Mouse (Mus musculus) embryonic facial prominence, embryonic 14.5 days (tissue): Measurements from ENCODE around the gene Acadl. TPM values are rescaled to one million over a fixed set of nuclear protein-coding genes. Genes with fewer than 3 reads are reported as not detected.
A peak's percentile ranks its signal among the peaks of the same experiment; 100 is the strongest.

Experiments
- ATAC-seq: fragments of 200-750 bp; cut with Nextera tagmentation; 2 replicates; pipeline ENCODE4 v1.8.0; 2017; ENCODE audit warnings: low read depth, moderate number of reproducible peaks, moderate TSS enrichment
- DNase-seq: peaks from one replicate; pipeline ENCODE4 v3.0.0-alpha.2; 2015; ENCODE audit warnings: low spot score
- H3K27ac ChIP-seq: fragments of 300-500 bp; sonication (generic); replicated peaks from 2 replicates; pipeline ENCODE4 v1.5.1; 2014; ENCODE audit warnings: low read depth, mild to moderate bottlenecking, low read length, moderate library complexity
- H3K27me3 ChIP-seq: fragments of 300-500 bp; sonication (generic); replicated peaks from 2 replicates; pipeline ENCODE4 v1.6.1; 2014; ENCODE audit warnings: low read length; ENCODE audit not compliant: control insufficient read depth, insufficient read depth
- H3K36me3 ChIP-seq: fragments of 300-500 bp; sonication (generic); 2 replicates; pipeline ENCODE4 v1.6.1; 2014; ENCODE audit warnings: low read length, mixed read lengths; ENCODE audit not compliant: control insufficient read depth, insufficient read depth
- H3K4me1 ChIP-seq: fragments of 300-500 bp; sonication (generic); 2 replicates; pipeline ENCODE4 v1.6.1; 2014; ENCODE audit warnings: antibody characterized with exemption, low read length; ENCODE audit not compliant: control insufficient read depth, insufficient read depth
- H3K4me2 ChIP-seq: fragments of 300-500 bp; sonication (generic); 2 replicates; pipeline ENCODE4 v1.6.1; 2014; ENCODE audit warnings: low read depth, mild to moderate bottlenecking, low read length, moderate library complexity, mixed read lengths
- H3K4me3 ChIP-seq: fragments of 300-500 bp; sonication (generic); 2 replicates; pipeline ENCODE4 v1.5.1; 2014; ENCODE audit warnings: low read depth, mild to moderate bottlenecking, low read length
- H3K9ac ChIP-seq: fragments of 300-500 bp; sonication (generic); 2 replicates; pipeline ENCODE4 v1.6.1; 2014; ENCODE audit warnings: low read depth, mild to moderate bottlenecking, low read length, moderate library complexity, mixed read lengths
- H3K9me3 ChIP-seq: fragments of 300-500 bp; sonication (generic); 2 replicates; pipeline ENCODE4 v1.6.1; 2016; ENCODE audit warnings: low read length; ENCODE audit not compliant: control insufficient read depth
- WGBS: fragments of 180-500 bp; shearing (Covaris S2); extraction: QIAGEN DNeasy Blood & Tissue Kit; methylation state at CpG from one replicate; pipeline ENCODE4 v1.1.7; 2014; 5-methylcytosine and 5-hydroxymethylcytosine counted together
- polyA plus RNA-seq: library from polyadenylated mRNA; unstranded; fragments of >200 nt; fragmentation: Nextera tagmentation; extraction: Ambion mirVana; gene quantifications from 2 replicates; pipeline ENCODE4 v1.2.1, GENCODE M21; 2014

The Acadl gene
- polyA plus RNA-seq, 1 experiment from 2014 or later: 128 TPM

GRCm38 (mm10) chr1:66815941-66816777 lies 46.9 kb downstream of the Acadl start:
- Histone ChIP-seq H3K4me3 (peak overlapping the region; percentile 68), H3K9me3 (no peaks in the 10 kb centered on the region), H3K27me3 (no peaks in the 10 kb centered on the region), H3K9ac (peak overlapping the region; percentile 94), H3K4me1 (peaks cover 9% of the 10 kb centered on the region), H3K36me3 (no peaks in the 10 kb centered on the region), H3K4me2 (peak overlapping the region; percentile 67), H3K27ac (peak overlapping the region; percentile 98)
- ATAC-seq (peak; percentile 17), DNase-seq (peak; percentile 91)
- WGBS: under 1% methylated on average over 39 of the region's 39 CpGs

GRCm38 (mm10) chr1:66814756-66815155 lies 48.3 kb downstream of the Acadl start:
- no peak for DNase-seq
- H3K27me3 ChIP-seq: no peaks in the 10 kb centered on the region
- no peaks in the 10 kb centered on the region for H3K9me3 ChIP-seq
- no peak overlapping the region for H3K27ac ChIP-seq
- H3K4me2 ChIP-seq: peak overlapping the region; percentile 47
- H3K4me3 ChIP-seq: no peak overlapping the region
- H3K36me3 ChIP-seq: no peaks in the 10 kb centered on the region
- H3K4me1 ChIP-seq: peaks cover 9% of the 10 kb centered on the region
- 58% methylated on average over 8 of the region's 8 CpGs for WGBS
- H3K9ac ChIP-seq: no peak overlapping the region
- ATAC-seq: no peak

DNA sequence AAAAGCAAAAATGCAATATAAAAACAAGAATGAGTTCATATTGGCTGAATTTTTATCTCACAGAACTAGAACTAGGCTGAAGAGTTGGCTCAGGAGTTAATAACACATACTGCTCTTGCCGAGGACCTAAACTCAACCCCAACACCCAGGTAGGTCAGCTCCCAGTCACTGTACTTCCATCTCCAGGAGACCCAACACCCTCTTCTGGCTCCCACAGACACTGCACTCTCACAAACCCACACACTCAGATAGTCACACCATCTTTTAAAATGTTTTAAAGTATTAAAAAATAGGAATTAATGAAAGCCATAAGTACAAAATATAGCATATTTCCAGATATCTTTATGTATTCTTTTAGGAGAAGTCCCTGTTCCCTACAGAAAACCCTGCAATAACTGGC lies 49.9 kb downstream of the Acadl start:
- DNase-seq (no peak), ATAC-seq (no peak)
- Histone ChIP-seq H3K36me3 (no peaks in the 10 kb centered on the region), H3K9me3 (no peaks in the 10 kb centered on the region), H3K9ac (no peak overlapping the region), H3K27ac (no peak overlapping the region), H3K4me2 (no peak overlapping the region), H3K4me1 (peaks cover 9% of the 10 kb centered on the region), H3K4me3 (no peak overlapping the region), H3K27me3 (no peaks in the 10 kb centered on the region)
- 73% methylated on average over 1 of the region's 1 CpGs for WGBS

GRCm38 (mm10) chr1:66806821-66807220 lies 56.3 kb downstream of the Acadl start:
- ATAC-seq: no peak
- H3K9ac ChIP-seq: no peak overlapping the region
- WGBS: 89% methylated on average over 1 of the region's 1 CpGs

DNA sequence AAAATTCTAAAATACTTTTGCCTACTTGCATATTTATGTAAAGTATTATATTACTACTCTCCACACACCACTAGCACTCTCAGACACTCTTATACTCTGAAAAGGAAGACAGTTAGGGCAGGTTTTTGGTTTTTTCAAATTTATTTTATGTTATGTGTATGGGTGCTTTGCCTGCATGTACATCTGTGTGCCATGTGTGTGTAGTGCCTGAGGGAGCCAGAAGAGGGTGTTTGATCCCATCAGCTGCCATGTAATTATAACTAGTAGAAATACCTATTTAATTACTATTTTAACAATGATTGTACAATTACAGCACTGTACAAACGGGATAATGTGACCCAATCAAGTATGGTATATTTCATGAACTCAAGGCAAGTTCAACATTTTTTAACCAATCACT lies 57.7 kb downstream of the Acadl start:
- no peak overlapping the region for H3K9ac ChIP-seq
- no peak overlapping the region for H3K4me2 ChIP-seq
- H3K9me3 ChIP-seq: no peaks in the 10 kb centered on the region
- DNase-seq (no peak), ATAC-seq (no peak)
- no peak overlapping the region for H3K4me3 ChIP-seq
- no peaks in the 10 kb centered on the region for H3K27me3 ChIP-seq
- H3K4me1 ChIP-seq: no peaks in the 10 kb centered on the region
- H3K27ac ChIP-seq: no peak overlapping the region
- WGBS: 51% methylated on average over 1 of the region's 1 CpGs
- H3K36me3 ChIP-seq: peaks cover 12% of the 10 kb centered on the region

More at GRCm38 (mm10) chr1:66806821-66807220, 56.3 kb downstream of the Acadl start:
- H3K27me3 ChIP-seq: no peaks in the 10 kb centered on the region
- H3K36me3 ChIP-seq: no peaks in the 10 kb centered on the region
- no peak overlapping the region for H3K4me3 ChIP-seq
- H3K4me2 ChIP-seq: no peak overlapping the region
- DNase-seq: no peak
- H3K27ac ChIP-seq: no peak overlapping the region
- H3K9me3 ChIP-seq: no peaks in the 10 kb centered on the region
- no peaks in the 10 kb centered on the region for H3K4me1 ChIP-seq

DNA sequence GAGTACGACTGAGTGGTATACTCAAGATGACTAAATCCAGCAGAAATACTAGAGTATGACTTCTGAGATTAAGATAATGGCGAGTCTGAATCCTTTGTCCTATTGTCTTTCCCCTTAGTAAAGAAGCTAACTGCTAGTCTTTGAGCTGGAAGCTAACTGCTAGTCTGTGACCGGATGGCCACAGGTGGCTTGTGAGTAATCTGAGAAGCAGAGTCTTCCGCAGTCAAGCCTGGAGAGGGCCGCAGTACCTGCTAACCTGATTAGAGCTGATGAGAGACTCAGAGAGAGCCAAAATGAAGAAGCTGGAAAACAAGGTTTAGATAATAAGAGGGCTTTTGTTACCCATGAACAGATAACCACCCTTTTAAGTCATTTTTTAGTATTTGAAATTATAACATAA lies 58.4 kb downstream of the Acadl start:
- Histone ChIP-seq H3K4me1 (no peaks in the 10 kb centered on the region), H3K36me3 (peaks cover 18% of the 10 kb centered on the region), H3K4me2 (no peak overlapping the region), H3K9me3 (no peaks in the 10 kb centered on the region), H3K9ac (no peak overlapping the region), H3K27ac (no peak overlapping the region), H3K4me3 (no peak overlapping the region), H3K27me3 (no peaks in the 10 kb centered on the region)
- DNase-seq (no peak), ATAC-seq (no peak)
- WGBS: 53% methylated on average over 5 of the region's 5 CpGs

DNA sequence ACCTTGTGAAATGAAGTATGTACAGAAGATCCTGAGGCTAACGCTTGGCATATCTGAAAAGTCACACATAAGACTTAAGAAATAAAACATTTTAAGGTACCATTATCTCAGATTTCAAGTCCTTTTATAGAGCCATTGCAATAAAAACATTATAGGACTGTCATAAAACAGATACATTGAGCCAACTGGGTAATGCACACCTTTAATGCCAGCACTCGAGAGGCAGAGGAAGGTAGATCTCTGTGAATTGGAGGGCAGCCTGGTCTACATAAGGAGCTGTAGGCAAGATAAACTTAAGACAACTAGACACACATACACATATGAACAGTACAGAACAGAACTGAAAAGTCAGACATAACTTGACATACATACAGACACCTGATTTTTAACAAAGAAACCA lies 65.1 kb downstream of the Acadl start:
- Histone ChIP-seq H3K9me3 (no peaks in the 10 kb centered on the region), H3K4me3 (no peak overlapping the region), H3K27me3 (no peaks in the 10 kb centered on the region), H3K9ac (no peak overlapping the region), H3K36me3 (peaks cover 22% of the 10 kb centered on the region), H3K4me2 (no peak overlapping the region), H3K27ac (no peak overlapping the region), H3K4me1 (no peaks in the 10 kb centered on the region)
- ATAC-seq (no peak), DNase-seq (no peak)
- 92% methylated on average over 2 of the region's 2 CpGs for WGBS

DNA sequence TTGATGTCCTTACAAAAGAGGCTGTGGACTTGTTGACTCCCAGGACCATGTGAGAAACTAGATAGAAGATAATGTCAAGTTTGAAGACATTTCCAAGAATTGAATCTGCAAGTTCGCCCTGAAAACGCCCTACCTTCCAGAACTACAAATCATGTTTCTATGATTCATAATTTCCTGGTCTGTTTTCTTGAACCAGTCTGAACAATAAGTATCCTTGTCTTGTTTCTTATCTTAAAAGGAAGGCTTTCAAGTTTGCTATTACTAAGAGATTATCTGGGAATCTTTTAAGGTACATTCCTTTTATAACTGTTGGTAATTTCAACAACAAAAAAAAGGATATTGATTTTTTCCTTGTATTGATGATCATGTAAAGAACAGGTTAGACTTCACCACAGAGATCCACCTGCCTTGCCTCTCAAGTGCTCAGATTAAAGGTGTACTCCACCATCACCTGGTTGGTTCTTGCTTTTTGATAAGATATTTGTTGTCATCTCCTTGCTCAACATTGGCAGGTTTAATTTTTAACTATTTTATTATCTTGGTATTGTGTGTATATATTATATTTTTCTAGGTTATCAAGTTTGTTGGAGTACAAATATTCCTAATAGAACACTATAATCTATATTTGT lies 70.1 kb downstream of the Acadl start:
- no peaks in the 10 kb centered on the region for H3K9me3 ChIP-seq
- H3K4me3 ChIP-seq: no peak overlapping the region
- no peak overlapping the region for H3K4me2 ChIP-seq
- no peak overlapping the region for H3K27ac ChIP-seq
- 93% methylated on average over 2 of the region's 2 CpGs for WGBS
- no peak overlapping the region for H3K9ac ChIP-seq
- H3K36me3 ChIP-seq: no peaks in the 10 kb centered on the region
- H3K4me1 ChIP-seq: no peaks in the 10 kb centered on the region
- H3K27me3 ChIP-seq: no peaks in the 10 kb centered on the region
- no peak for ATAC-seq
- DNase-seq: no peak
